Mouse (Mus musculus) liver, embryonic 14.5 days (tissue): ENCODE results near the gene Man1c1.
A peak's percentile ranks its signal among the peaks of the same experiment; 100 is the strongest.

Source experiments
- CTCF ChIP-seq: IDR thresholded peaks from 2 replicates; pipeline ENCODE4 v1.5.1; 2016; ENCODE audit warnings: antibody characterized with exemption, low read depth, control low read depth
- EP300 ChIP-seq: IDR thresholded peaks from 2 replicates; pipeline ENCODE4 v1.6.1; 2016; ENCODE audit warnings: antibody characterized with exemption, low read depth

DNA sequence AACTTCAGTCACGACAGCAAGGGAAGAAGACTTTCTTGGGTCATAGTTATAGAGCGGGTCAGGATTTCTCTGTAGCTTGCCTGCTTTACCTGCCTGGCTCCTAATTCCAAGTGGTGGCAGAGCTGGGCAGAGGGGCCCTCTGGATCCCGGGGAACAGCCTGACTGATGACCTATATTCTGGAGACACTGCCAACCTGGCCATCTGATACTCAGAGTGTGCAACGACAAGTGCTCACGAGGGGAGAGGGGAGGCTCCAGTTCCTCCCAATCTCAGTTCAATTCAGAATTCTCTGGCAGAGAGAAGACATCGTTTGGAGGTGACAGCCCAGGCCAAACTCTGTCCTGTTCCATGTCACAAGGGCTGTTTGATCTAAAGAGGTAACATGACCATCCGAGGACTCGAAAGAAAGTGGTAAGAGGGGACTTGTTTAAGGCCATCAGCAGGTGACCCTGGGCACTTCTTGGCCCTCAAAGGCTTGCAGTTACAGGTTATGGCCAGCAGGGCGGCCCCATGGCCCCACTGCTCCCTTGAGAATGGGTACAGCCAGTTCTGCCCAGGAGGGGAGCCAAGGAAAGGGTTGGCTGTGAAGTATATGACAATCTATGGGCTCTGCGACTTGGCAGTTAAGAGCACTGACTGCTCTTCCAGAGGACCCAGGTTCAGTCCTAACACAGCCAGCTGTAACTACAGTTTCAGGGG is 113.7 kb downstream of the Man1c1 start:
- TF ChIP-seq CTCF (peak; percentile 89), EP300 (no peak)
